Mouse (Mus musculus) left cerebral cortex, adult 11 months (tissue): ENCODE measurements at regions not wholly inside any gene's neighbourhood (a gene's known extent, or its start where the extent isn't known, plus 50 kb on each side); places are given as distances from the start of the nearest gene placed in this dataset.
A peak's percentile ranks its signal among the peaks of the same experiment; 100 is the strongest.

Experiments used
- DNase-seq: peaks from one replicate; pipeline ENCODE4 v3.0.0; 2022; ENCODE audit warnings: low spot score

GRCm38 (mm10) chr15:54677660-54678059 lies 793.0 kb downstream of the Gm7489 start:
- DNase-seq, result peak; percentile 3
